Mouse (Mus musculus): ENCODE data around the gene Mitf.

Mitf gene

GRCm38 (mm10) chr6:97950033-97950881 is 143.4 kb downstream of the Mitf start:
- no peak for DNase-seq (ENCODE audit: low read depth, low spot score)

- no peak for DNase-seq (ENCODE audit: low read depth, low spot score)
Measured at GRCm38 (mm10) chr6:97950882-97951245, 144.0 kb downstream of the Mitf start.

GRCm38 (mm10) chr6:97951711-97952110 is 144.9 kb downstream of the Mitf start:
- no peak for DNase-seq (ENCODE audit: low read depth, low spot score)

- no peak for DNase-seq (ENCODE audit: low read depth, low spot score)
Measured at GRCm38 (mm10) chr6:97952845-97953244, 146.0 kb downstream of the Mitf start.

- no peak for DNase-seq (ENCODE audit: low read depth, low spot score)
Measured at GRCm38 (mm10) chr6:97956121-97956520, 149.3 kb downstream of the Mitf start.

GRCm38 (mm10) chr6:97956636-97957035 is 149.8 kb downstream of the Mitf start:
- no peak for DNase-seq (ENCODE audit: low read depth, low spot score)

GRCm38 (mm10) chr6:97958276-97958675 is 151.4 kb downstream of the Mitf start:
- DNase-seq (ENCODE audit: low read depth, low spot score): no peak

GRCm38 (mm10) chr6:97961776-97962175 is 154.9 kb downstream of the Mitf start:
- no peak for DNase-seq (ENCODE audit: low read depth, low spot score)

GRCm38 (mm10) chr6:97962311-97962710 is 155.5 kb downstream of the Mitf start:
- no peak for DNase-seq (ENCODE audit: low read depth, low spot score)

- DNase-seq (ENCODE audit: low read depth, low spot score): no peak
Measured at GRCm38 (mm10) chr6:97964750-97965149, 157.9 kb downstream of the Mitf start.

GRCm38 (mm10) chr6:97981668-97982067 is 174.8 kb downstream of the Mitf start:
- DNase-seq (ENCODE audit: low read depth, low spot score): no peak

- DNase-seq (ENCODE audit: low read depth, low spot score): no peak
Measured at GRCm38 (mm10) chr6:97985658-97986057, 178.8 kb downstream of the Mitf start.

- DNase-seq (ENCODE audit: low read depth, low spot score): no peak
Measured at GRCm38 (mm10) chr6:97986417-97986816, 179.6 kb downstream of the Mitf start.

GRCm38 (mm10) chr6:97993507-97993906 is 186.7 kb downstream of the Mitf start:
- no peak for DNase-seq (ENCODE audit: low read depth, low spot score)

GRCm38 (mm10) chr6:97995606-97996307 is 188.9 kb downstream of the Mitf start:
- DNase-seq (ENCODE audit: low read depth, low spot score): no peak

- no peak for DNase-seq (ENCODE audit: low read depth, low spot score)
Measured at GRCm38 (mm10) chr6:98001551-98001950, 194.7 kb downstream of the Mitf start.

- peak; percentile 65 for DNase-seq (ENCODE audit: low read depth, low spot score)
Measured at GRCm38 (mm10) chr6:98003114-98003513, 196.3 kb downstream of the Mitf start.

GRCm38 (mm10) chr6:98005566-98005965 is 198.7 kb downstream of the Mitf start:
- peak; percentile 54 for DNase-seq (ENCODE audit: low read depth, low spot score)

GRCm38 (mm10) chr6:98015066-98015465 is 208.2 kb downstream of the Mitf start:
- DNase-seq (ENCODE audit: low read depth, low spot score): no peak

- DNase-seq (ENCODE audit: low read depth, low spot score): peak; percentile 38
Measured at GRCm38 (mm10) chr6:98015819-98016218, 209.0 kb downstream of the Mitf start.

- peak; percentile 46 for DNase-seq (ENCODE audit: low read depth, low spot score)
Measured at GRCm38 (mm10) chr6:98023876-98024275, 217.0 kb downstream of the Mitf start.

- no peak for DNase-seq (ENCODE audit: low read depth, low spot score)
Measured at GRCm38 (mm10) chr6:98038513-98038912, 231.7 kb downstream of the Mitf start.

GRCm38 (mm10) chr6:98041795-98042194 is 234.9 kb downstream of the Mitf start:
- no peak for DNase-seq (ENCODE audit: low read depth, low spot score)
